Mouse (Mus musculus): Measurements from ENCODE around the gene Chd9. TPM values are rescaled to one million over a fixed set of nuclear protein-coding genes. Genes with fewer than 3 reads are reported as not detected.

The Chd9 gene
- total and polyA plus RNA-seq, 2 experiments from 2014 or later, result 103 to 112 TPM

- no peaks in the 10 kb centered on the region for H3K4me1 ChIP-seq (ENCODE audit: insufficient read depth, low read length)
- no peak for DNase-seq (ENCODE audit: low spot score)
- WGBS, result 53% methylated on average over 6 of the region's 6 CpGs
- no peak overlapping the region for H3K9ac ChIP-seq (replicated peaks; ENCODE audit: low read length)
- no peaks in the 10 kb centered on the region for H3K27me3 ChIP-seq (ENCODE audit: insufficient read depth, low read length)
- no peak for TF ChIP-seq CTCF (IDR thresholded peaks at IDR 0.05; ENCODE audit: low read depth)
- no peaks in the 10 kb centered on the region for H3K9me3 ChIP-seq (ENCODE audit: low read length)
- no peak overlapping the region for H3K4me3 ChIP-seq (ENCODE audit: low read length)
- H3K4me2 ChIP-seq (ENCODE audit: low read depth, low read length), result no peak overlapping the region
- H3K27ac ChIP-seq, result no peak overlapping the region
- H3K36me3 ChIP-seq (ENCODE audit: insufficient read depth, low read length), result no peaks in the 10 kb centered on the region
- no peak for ATAC-seq
Observed at GRCm38 (mm10) chr8:90898578-90898977, 70.4 kb downstream of the Chd9 start.

DNA sequence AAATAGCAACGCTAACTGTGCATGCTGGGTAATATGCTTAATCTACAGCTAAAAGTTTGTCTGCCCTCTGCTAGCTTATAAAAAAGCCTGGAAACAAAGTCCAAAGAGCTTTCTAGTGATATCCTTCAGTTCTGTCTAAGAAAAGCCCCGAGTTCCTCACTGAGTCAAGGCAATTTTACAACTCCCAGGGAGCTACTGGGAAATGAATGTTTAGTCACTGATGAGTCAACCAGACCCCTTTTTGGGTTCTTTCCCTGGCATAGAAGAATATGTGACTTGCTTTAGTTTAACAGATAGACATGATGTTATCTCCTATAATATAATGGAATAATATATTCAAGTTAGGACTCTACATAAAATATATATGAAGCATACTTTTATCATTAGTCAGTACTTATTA is 73.8 kb downstream of the Chd9 start:
- DNase-seq (ENCODE audit: low spot score), result no peak
- WGBS, result 74% methylated on average over 2 of the region's 2 CpGs
- Histone ChIP-seq H3K9me3 (ENCODE audit: low read length) (no peaks in the 10 kb centered on the region), H3K9ac (replicated peaks; ENCODE audit: low read length) (no peak overlapping the region), H3K27ac (no peak overlapping the region), H3K4me1 (ENCODE audit: insufficient read depth, low read length) (no peaks in the 10 kb centered on the region), H3K4me3 (ENCODE audit: low read length) (no peak overlapping the region), H3K4me2 (ENCODE audit: low read depth, low read length) (no peak overlapping the region), H3K27me3 (ENCODE audit: insufficient read depth, low read length) (no peaks in the 10 kb centered on the region), H3K36me3 (ENCODE audit: insufficient read depth, low read length) (no peaks in the 10 kb centered on the region)
- ATAC-seq, result no peak
- no peak for TF ChIP-seq CTCF (IDR thresholded peaks at IDR 0.05; ENCODE audit: low read depth)

DNA sequence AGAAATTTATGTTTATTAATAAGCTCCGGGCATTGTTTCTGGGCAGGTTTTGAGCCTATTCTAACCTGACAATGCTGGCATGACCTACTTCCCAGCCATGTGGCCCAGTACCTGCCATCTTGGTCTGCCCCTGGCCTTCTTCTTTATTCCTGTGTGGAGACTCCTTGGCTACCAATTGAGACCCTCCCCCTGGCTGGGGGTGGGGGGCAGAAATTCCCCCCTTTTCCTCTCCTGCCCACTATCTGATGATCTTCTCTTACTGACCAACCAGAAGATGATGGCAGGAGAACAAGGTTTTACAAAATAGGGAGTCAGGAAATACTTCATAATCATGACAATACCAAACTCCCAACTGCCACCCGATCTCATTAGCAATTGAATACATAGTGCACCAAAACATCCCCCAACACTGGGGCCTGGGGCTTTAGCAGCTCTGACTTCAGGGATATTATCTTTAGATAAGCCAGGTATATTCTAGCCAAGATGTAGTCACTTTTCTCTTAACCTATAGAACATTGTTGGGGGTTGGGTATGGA is 76.1 kb downstream of the Chd9 start:
- TF ChIP-seq CTCF (IDR thresholded peaks at IDR 0.05; ENCODE audit: low read depth), result no peak
- Histone ChIP-seq H3K4me1 (ENCODE audit: insufficient read depth, low read length) (peaks cover 4% of the 10 kb centered on the region; the same call in 1 of the 2 replicates), H3K9ac (replicated peaks; ENCODE audit: low read length) (no peak overlapping the region), H3K9me3 (ENCODE audit: low read length) (no peaks in the 10 kb centered on the region), H3K36me3 (ENCODE audit: insufficient read depth, low read length) (no peaks in the 10 kb centered on the region), H3K4me3 (ENCODE audit: low read length) (no peak overlapping the region), H3K27me3 (ENCODE audit: insufficient read depth, low read length) (no peaks in the 10 kb centered on the region), H3K27ac (no peak overlapping the region), H3K4me2 (ENCODE audit: low read depth, low read length) (no peak overlapping the region)
- no peak for DNase-seq (ENCODE audit: low spot score)
- no peak for ATAC-seq
- 74% methylated on average over 2 of the region's 2 CpGs for WGBS

- 93% methylated on average over 4 of the region's 4 CpGs for WGBS
- Histone ChIP-seq H3K27ac (no peak overlapping the region), H3K4me1 (ENCODE audit: insufficient read depth, low read length) (peaks cover 4% of the 10 kb centered on the region; the same call in 1 of the 2 replicates), H3K36me3 (ENCODE audit: insufficient read depth, low read length) (no peaks in the 10 kb centered on the region), H3K9me3 (ENCODE audit: low read length) (no peaks in the 10 kb centered on the region), H3K9ac (replicated peaks; ENCODE audit: low read length) (peak overlapping the region; percentile 75; the same call in 1 of the 2 replicates), H3K4me2 (ENCODE audit: low read depth, low read length) (peak overlapping the region; percentile 97), H3K27me3 (ENCODE audit: insufficient read depth, low read length) (no peaks in the 10 kb centered on the region), H3K4me3 (ENCODE audit: low read length) (peak overlapping the region; percentile 77; the same call in 1 of the 2 replicates)
- ATAC-seq (no peak), DNase-seq (ENCODE audit: low spot score) (no peak)
- TF ChIP-seq CTCF (IDR thresholded peaks at IDR 0.05; ENCODE audit: low read depth), result no peak
Observed at GRCm38 (mm10) chr8:90906922-90907321, 78.8 kb downstream of the Chd9 start.

- H3K27me3 ChIP-seq (ENCODE audit: insufficient read depth, low read length), result no peaks in the 10 kb centered on the region
- peak overlapping the region; percentile 97 for H3K4me2 ChIP-seq (ENCODE audit: low read depth, low read length)
- peaks cover 4% of the 10 kb centered on the region; the same call in 1 of the 2 replicates for H3K4me1 ChIP-seq (ENCODE audit: insufficient read depth, low read length)
- peak overlapping the region; percentile 87 for H3K27ac ChIP-seq
- H3K4me3 ChIP-seq (ENCODE audit: low read length), result peak overlapping the region; percentile 77
- peak overlapping the region; percentile 75 for H3K9ac ChIP-seq (replicated peaks; ENCODE audit: low read length)
- peak; percentile 37 for DNase-seq (ENCODE audit: low spot score)
- no peak for TF ChIP-seq CTCF (IDR thresholded peaks at IDR 0.05; ENCODE audit: low read depth)
- no peaks in the 10 kb centered on the region for H3K36me3 ChIP-seq (ENCODE audit: insufficient read depth, low read length)
- no peaks in the 10 kb centered on the region for H3K9me3 ChIP-seq (ENCODE audit: low read length)
- 22% methylated on average over 10 of the region's 10 CpGs for WGBS
- no peak for ATAC-seq
Observed at GRCm38 (mm10) chr8:90907516-90907847, 79.3 kb downstream of the Chd9 start.

GRCm38 (mm10) chr8:90907848-90908551 is 79.8 kb downstream of the Chd9 start:
- H3K9me3 ChIP-seq (ENCODE audit: low read length), result no peaks in the 10 kb centered on the region
- peak overlapping the region; percentile 75 for H3K9ac ChIP-seq (replicated peaks; ENCODE audit: low read length)
- TF ChIP-seq CTCF (IDR thresholded peaks at IDR 0.05; ENCODE audit: low read depth), result no peak
- no peaks in the 10 kb centered on the region for H3K36me3 ChIP-seq (ENCODE audit: insufficient read depth, low read length)
- 1% methylated on average over 72 of the region's 89 CpGs for WGBS
- H3K4me2 ChIP-seq (ENCODE audit: low read depth, low read length), result peak overlapping the region; percentile 97
- H3K4me3 ChIP-seq (ENCODE audit: low read length), result peak overlapping the region; percentile 77
- peaks cover 4% of the 10 kb centered on the region; the same call in 1 of the 2 replicates for H3K4me1 ChIP-seq (ENCODE audit: insufficient read depth, low read length)
- ATAC-seq, result peak; percentile 98
- no peaks in the 10 kb centered on the region for H3K27me3 ChIP-seq (ENCODE audit: insufficient read depth, low read length)
- H3K27ac ChIP-seq, result peak overlapping the region; percentile 87
- DNase-seq (ENCODE audit: low spot score), result peak; percentile 95

Measured in hindbrain, postnatal 0 days (tissue).